ENCODE assay signal across 12 mouse cellular contexts in the genomic region with DNA sequence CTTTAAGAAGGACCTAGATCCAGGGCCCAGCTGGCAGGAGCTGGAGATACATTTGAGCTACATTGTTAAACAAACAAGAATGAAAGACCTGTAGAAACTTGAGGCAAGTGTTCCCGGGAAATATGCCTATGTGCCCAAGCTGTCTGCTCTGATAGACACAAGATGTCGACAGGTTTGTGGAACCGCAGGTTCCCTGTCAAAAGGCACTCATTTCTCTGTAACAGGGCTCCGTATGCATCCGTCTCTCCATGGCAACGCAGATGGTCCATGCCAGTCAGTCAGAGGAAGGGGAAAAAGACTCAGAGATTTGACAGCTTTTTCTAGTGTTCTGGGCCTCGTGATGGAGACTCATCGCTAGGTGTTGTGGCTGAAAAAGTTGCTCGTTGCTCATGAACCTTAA.
"Had no signal": no experiment of that assay in that cellular context is flagged by ENCODE, and none has a peak within 500 bp of the region (broad histone marks: within the 10 kb centered on the region; RNA-seq: fewer than 3 reads in every experiment).

No protein-coding gene starts in this region.

- H3K4me3 ChIP-seq: layer of hippocampus, adult 2 months; limb, embryonic 12.5 days had no signal

- H3K9ac ChIP-seq: limb, embryonic 12.5 days; liver, embryonic 14.5 days had no signal

- DNase-seq: kidney, adult 8-10 months; kidney, postnatal 25 days; liver; lung, adult 18-20 months; right cerebral cortex, postnatal 25 days; thymus, postnatal 14 days had no signal

- H3K4me2 ChIP-seq: limb, embryonic 12.5 days had no signal

- H3K27ac ChIP-seq: layer of hippocampus, adult 2 months; limb, embryonic 12.5 days; liver, embryonic 14.5 days; stomach, postnatal 0 days had no signal

- H3K9me3 ChIP-seq: limb, embryonic 12.5 days had no signal

- ATAC-seq: intestine, postnatal 0 days; midbrain, embryonic 16.5 days had no signal

- H3K36me3 ChIP-seq: limb, embryonic 12.5 days had no signal

- H3K4me1 ChIP-seq: limb, embryonic 12.5 days had no signal

- H3K27me3 ChIP-seq: limb, embryonic 12.5 days had no signal
